Mouse (Mus musculus) testis, adult 2 months (tissue): ENCODE measurements at regions not wholly inside any gene's neighbourhood (a gene's known extent, or its start where the extent isn't known, plus 50 kb on each side); places are given as distances from the start of the nearest gene placed in this dataset.

Experiments
- CTCF ChIP-seq: fragments of 200-500 bp; IDR thresholded peaks from 2 replicates; pipeline ENCODE4 v1.5.1; 2012; ENCODE audit warnings: low read depth, mild to moderate bottlenecking, inconsistent platforms, low read length, moderate library complexity; ENCODE audit not compliant: control insufficient read depth, insufficient read depth, insufficient replicate concordance
- POLR2A ChIP-seq: fragments of 200-500 bp; IDR thresholded peaks from 2 replicates; pipeline ENCODE4 v1.6.1; 2012; ENCODE audit warnings: low read depth, mild to moderate bottlenecking, inconsistent platforms, low read length, moderate library complexity; ENCODE audit not compliant: control insufficient read depth

DNA sequence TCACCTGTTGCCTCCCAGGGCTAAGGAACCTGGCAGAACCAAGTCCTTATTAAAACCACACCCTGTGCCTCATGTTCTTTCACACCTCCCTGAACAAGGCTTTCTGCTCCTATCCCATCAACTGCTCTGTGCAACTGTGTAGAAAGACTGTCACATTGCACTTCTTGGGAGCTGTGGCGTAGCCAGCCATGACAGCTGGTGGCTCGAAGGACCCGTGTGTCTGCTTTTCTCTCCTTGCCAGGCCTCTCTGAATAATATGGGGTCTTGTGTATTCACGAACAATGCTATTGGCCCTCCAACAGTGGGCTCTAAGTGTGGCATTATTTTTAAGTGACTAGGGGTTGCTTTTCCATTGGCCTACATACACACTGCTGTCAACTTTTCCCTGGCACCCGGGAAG is 347.3 kb downstream of the Cd83 start:
- no peak for TF ChIP-seq CTCF
- no peak for TF ChIP-seq POLR2A
